Mouse (Mus musculus) forebrain, embryonic 14.5 days (tissue): Measurements from ENCODE around the gene Sv2a. TPM values are rescaled to one million over a fixed set of nuclear protein-coding genes. Genes with fewer than 3 reads are reported as not detected.
A peak's percentile ranks its signal among the peaks of the same experiment; 100 is the strongest.

Experiments used
- ATAC-seq: fragments of 200-750 bp; cut with Nextera tagmentation; 2 replicates; pipeline ENCODE4 v1.8.0; 2017; ENCODE audit warnings: mild to moderate bottlenecking, moderate library complexity
- DNase-seq: peaks from one replicate; pipeline ENCODE4 v3.0.0-alpha.2; 2015; ENCODE audit warnings: low spot score
- H3K27ac ChIP-seq: fragments of 300-500 bp; sonication (generic); 2 replicates; pipeline ENCODE4 v1.5.1; 2014; ENCODE audit warnings: low read depth, mild to moderate bottlenecking, control low read depth, low read length, moderate library complexity
- H3K27me3 ChIP-seq: fragments of 300-500 bp; sonication (generic); replicated peaks from 2 replicates; pipeline ENCODE4 v1.6.1; 2014; ENCODE audit warnings: low read length, control low read depth, mixed read lengths; ENCODE audit not compliant: control insufficient read depth, insufficient read depth
- H3K36me3 ChIP-seq: fragments of 300-500 bp; sonication (generic); 2 replicates; pipeline ENCODE4 v1.6.1; 2014; ENCODE audit warnings: low read length, control low read depth; ENCODE audit not compliant: control insufficient read depth, insufficient read depth
- H3K4me1 ChIP-seq: fragments of 300-500 bp; sonication (generic); 2 replicates; pipeline ENCODE4 v1.6.1; 2014; ENCODE audit warnings: antibody characterized with exemption, low read length, control low read depth; ENCODE audit not compliant: control insufficient read depth, insufficient read depth
- H3K4me2 ChIP-seq: fragments of 300-500 bp; sonication (generic); 2 replicates; pipeline ENCODE4 v1.6.1; 2014; ENCODE audit warnings: mild to moderate bottlenecking, control low read depth, low read length
- H3K4me3 ChIP-seq: fragments of 300-500 bp; sonication (generic); 2 replicates; pipeline ENCODE4 v1.5.1; 2014; ENCODE audit warnings: low read depth, low read length, control low read depth
- H3K9ac ChIP-seq: fragments of 300-500 bp; sonication (generic); 2 replicates; pipeline ENCODE4 v1.6.1; 2014; ENCODE audit warnings: mild to moderate bottlenecking, low read length, control low read depth, moderate library complexity
- H3K9me3 ChIP-seq: fragments of 300-500 bp; sonication (generic); replicated peaks from 2 replicates; pipeline ENCODE4 v1.6.1; 2016; ENCODE audit warnings: low read length, control low read depth, mixed read lengths; ENCODE audit not compliant: control insufficient read depth
- WGBS: fragments of 180-500 bp; shearing (Covaris S2); extraction: QIAGEN DNeasy Blood & Tissue Kit; methylation state at CpG from one replicate; pipeline ENCODE4 v1.1.7; 2014; 5-methylcytosine and 5-hydroxymethylcytosine counted together
- polyA plus RNA-seq: library from polyadenylated mRNA; unstranded; fragments of >200 nt; fragmentation: Nextera tagmentation; extraction: Ambion mirVana; gene quantifications from 2 replicates; pipeline ENCODE4 v1.2.1, GENCODE M21; 2014

Sv2a gene
- polyA plus RNA-seq, 1 experiment from 2014 or later: 44.4 TPM

GRCm38 (mm10) chr3:96160222-96160802, 20.6 kb upstream of the Sv2a start:
- 69% methylated on average over 4 of the region's 4 CpGs for WGBS
- peak overlapping the region; percentile 69 for H3K4me2 ChIP-seq
- no peaks in the 10 kb centered on the region for H3K9me3 ChIP-seq
- H3K36me3 ChIP-seq: peaks cover 7% of the 10 kb centered on the region; the same call in 1 of the 2 replicates
- no peak overlapping the region for H3K27ac ChIP-seq
- no peaks in the 10 kb centered on the region for H3K27me3 ChIP-seq
- no peak; the same call in 1 of the 2 replicates for ATAC-seq
- peak; percentile 4 for DNase-seq
- no peak overlapping the region for H3K4me3 ChIP-seq
- H3K9ac ChIP-seq: no peak overlapping the region
- H3K4me1 ChIP-seq: peaks cover 12% of the 10 kb centered on the region

- ATAC-seq: peak; percentile 76
- peaks cover 12% of the 10 kb centered on the region for H3K4me1 ChIP-seq
- peak overlapping the region; percentile 69 for H3K4me2 ChIP-seq
- no peaks in the 10 kb centered on the region for H3K27me3 ChIP-seq
- H3K4me3 ChIP-seq: peak overlapping the region; percentile 29
- H3K9ac ChIP-seq: peak overlapping the region; percentile 54
- peak; percentile 67 for DNase-seq
- 2% methylated on average over 12 of the region's 12 CpGs for WGBS
- H3K9me3 ChIP-seq: no peaks in the 10 kb centered on the region
- H3K27ac ChIP-seq: no peak overlapping the region
- H3K36me3 ChIP-seq: 0 out of 2 replicates have a peak, but pooled peaks cover 1% of the 10 kb centered on the region
Measured at GRCm38 (mm10) chr3:96160803-96161516, 20.0 kb upstream of the Sv2a start.

GRCm38 (mm10) chr3:96161869-96162840, 18.8 kb upstream of the Sv2a start, which contains the start of gene Mtmr11:
Mtmr11 (plus strand) TSS chr3:96162004.
- H3K27me3 ChIP-seq: no peaks in the 10 kb centered on the region
- H3K9ac ChIP-seq: peak within 1 kb of the TSS; percentile 54
- peak within 1 kb of the TSS; percentile 48; the same call in 1 of the 2 replicates for H3K27ac ChIP-seq
- H3K4me3 ChIP-seq: peak within 1 kb of the TSS; percentile 29
- ATAC-seq (peak; percentile 43; the same call in 1 of the 2 replicates), DNase-seq (peak; percentile 61)
- peaks cover 12% of the 10 kb centered on the region for H3K4me1 ChIP-seq
- no peaks in the 10 kb centered on the region for H3K36me3 ChIP-seq
- H3K4me2 ChIP-seq: peak within 1 kb of the TSS; percentile 69
- WGBS: 11% methylated on average over 16 of the region's 16 CpGs
- no peaks in the 10 kb centered on the region for H3K9me3 ChIP-seq

- Histone ChIP-seq H3K27me3 (no peaks in the 10 kb centered on the region), H3K27ac (no peak overlapping the region), H3K4me3 (no peak overlapping the region), H3K36me3 (no peaks in the 10 kb centered on the region), H3K4me2 (no peak overlapping the region), H3K4me1 (peaks cover 12% of the 10 kb centered on the region), H3K9ac (no peak overlapping the region), H3K9me3 (no peaks in the 10 kb centered on the region)
- ATAC-seq (no peak), DNase-seq (no peak)
- WGBS: 87% methylated on average over 6 of the region's 6 CpGs
Measured at GRCm38 (mm10) chr3:96163040-96163439, 17.9 kb upstream of the Sv2a start.

GRCm38 (mm10) chr3:96168466-96169158, 12.3 kb upstream of the Sv2a start:
- ATAC-seq: no peak
- Histone ChIP-seq H3K9me3 (no peaks in the 10 kb centered on the region), H3K4me2 (no peak overlapping the region), H3K4me1 (peaks cover 13% of the 10 kb centered on the region), H3K27me3 (no peaks in the 10 kb centered on the region), H3K36me3 (peaks cover 7% of the 10 kb centered on the region; the same call in 1 of the 2 replicates), H3K4me3 (no peak overlapping the region), H3K27ac (no peak overlapping the region), H3K9ac (no peak overlapping the region)
- WGBS: 71% methylated on average over 12 of the region's 12 CpGs
- no peak for DNase-seq

- H3K27ac ChIP-seq: no peak overlapping the region
- no peak overlapping the region for H3K4me2 ChIP-seq
- H3K4me3 ChIP-seq: no peak overlapping the region
- H3K27me3 ChIP-seq: no peaks in the 10 kb centered on the region
- H3K4me1 ChIP-seq: peaks cover 13% of the 10 kb centered on the region
- no peak for DNase-seq
- no peak for ATAC-seq
- H3K9me3 ChIP-seq: no peaks in the 10 kb centered on the region
- peaks cover 23% of the 10 kb centered on the region for H3K36me3 ChIP-seq
- WGBS: 93% methylated on average over 4 of the region's 4 CpGs
- H3K9ac ChIP-seq: no peak overlapping the region
Measured at GRCm38 (mm10) chr3:96170276-96170675, 10.7 kb upstream of the Sv2a start.

- H3K27ac ChIP-seq: peak overlapping the region; percentile 17; the same call in 1 of the 2 replicates
- whole genome bisulfite sequencing: 76% methylated on average over 10 of the region's 10 CpGs
Measured at GRCm38 (mm10) chr3:96170976-96171545, 9.9 kb upstream of the Sv2a start.

More at GRCm38 (mm10) chr3:96170976-96171545, 9.9 kb upstream of the Sv2a start:
- ATAC-seq (no peak), DNase-seq (no peak)
- Histone ChIP-seq H3K4me1 (peaks cover 13% of the 10 kb centered on the region), H3K9me3 (no peaks in the 10 kb centered on the region), H3K36me3 (peaks cover 30% of the 10 kb centered on the region), H3K9ac (peak overlapping the region; percentile 88), H3K4me2 (peak overlapping the region; percentile 95), H3K27me3 (no peaks in the 10 kb centered on the region), H3K4me3 (peak overlapping the region; percentile 73)
